Mouse (Mus musculus): ENCODE data around the gene Cpsf3.
A peak's percentile ranks its signal among the peaks of the same experiment; 100 is the strongest.

The Cpsf3 gene

DNA sequence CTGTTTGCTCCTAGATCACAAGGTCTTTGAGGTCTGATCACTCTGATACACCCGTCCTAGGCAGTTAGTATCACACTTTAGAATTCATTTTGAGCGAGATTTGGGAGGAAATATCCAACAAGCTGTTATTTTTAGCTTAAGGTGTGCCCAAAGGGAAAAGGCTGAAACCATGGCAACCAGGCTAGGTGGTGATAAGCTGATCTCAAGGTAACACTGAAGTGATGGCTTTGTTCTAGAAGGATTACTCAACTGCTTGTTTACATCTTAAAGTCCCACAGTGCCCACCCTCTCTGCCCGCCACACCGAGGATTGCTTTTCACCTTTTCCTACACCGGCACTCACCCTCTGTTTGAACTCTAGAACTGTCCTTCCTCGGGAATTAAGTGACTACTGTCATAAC, 4.5 kb downstream of the Cpsf3 start:
- no peak for DNase-seq (ENCODE audit: low read depth)

DNA sequence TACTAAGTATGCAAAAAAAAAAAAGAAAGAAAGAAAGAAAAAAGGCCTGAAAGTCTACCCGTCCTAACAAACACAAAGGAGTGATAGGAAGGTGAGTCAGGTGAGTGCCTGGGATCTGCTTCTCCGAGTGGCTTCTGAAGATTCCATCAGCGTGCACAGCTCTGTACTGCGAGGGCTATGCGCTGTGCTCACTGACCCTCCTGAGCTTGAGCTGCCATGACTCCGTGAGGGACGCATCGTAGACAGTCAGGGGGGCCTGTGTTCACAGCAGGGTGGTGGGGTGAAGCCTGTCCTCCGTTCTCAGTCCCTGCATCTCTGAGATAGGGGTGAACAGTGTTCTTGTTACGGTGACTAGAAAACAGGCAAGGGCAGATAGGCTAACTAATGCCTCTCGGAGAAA, 13.7 kb downstream of the Cpsf3 start:
- DNase-seq (ENCODE audit: low read depth): no peak

DNA sequence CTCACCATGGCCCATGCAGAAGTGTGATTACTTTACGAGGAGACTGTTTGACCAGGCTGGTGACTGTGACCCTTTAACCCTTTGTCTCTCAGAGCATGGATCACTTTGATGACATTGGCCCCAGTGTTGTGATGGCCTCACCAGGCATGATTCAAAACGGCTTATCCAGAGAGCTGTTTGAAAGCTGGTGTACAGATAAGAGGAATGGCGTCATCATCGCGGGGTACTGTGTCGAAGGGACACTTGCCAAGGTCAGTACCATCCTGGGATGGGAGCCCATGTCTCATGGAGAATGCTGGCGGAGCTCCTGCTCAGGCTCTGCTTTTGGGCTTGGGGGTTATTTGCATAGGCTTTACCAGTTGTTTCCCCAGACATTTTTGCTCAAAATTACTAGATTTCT, 16.1 kb downstream of the Cpsf3 start:
- DNase-seq (ENCODE audit: low read depth): no peak

DNA sequence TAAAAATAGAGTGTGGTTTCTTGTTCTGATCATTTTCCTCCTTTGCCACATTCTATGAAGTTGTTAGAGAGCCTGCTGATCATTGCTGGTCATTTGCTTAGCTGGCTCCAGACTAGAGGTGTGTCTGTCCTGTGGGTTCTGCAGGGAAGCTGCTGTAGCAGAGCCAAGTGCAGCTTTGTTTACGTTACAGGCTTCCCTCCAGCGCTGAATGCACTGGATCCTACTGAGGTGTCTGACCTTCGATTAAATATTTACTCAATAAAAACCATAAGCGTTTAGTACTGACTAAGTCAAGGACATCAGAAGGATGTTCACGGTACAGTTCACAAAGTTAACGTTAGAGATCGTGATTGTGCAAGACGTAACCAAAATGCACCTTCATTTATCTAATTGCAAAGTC, 16.7 kb downstream of the Cpsf3 start:
- DNase-seq (ENCODE audit: low read depth): no peak

DNA sequence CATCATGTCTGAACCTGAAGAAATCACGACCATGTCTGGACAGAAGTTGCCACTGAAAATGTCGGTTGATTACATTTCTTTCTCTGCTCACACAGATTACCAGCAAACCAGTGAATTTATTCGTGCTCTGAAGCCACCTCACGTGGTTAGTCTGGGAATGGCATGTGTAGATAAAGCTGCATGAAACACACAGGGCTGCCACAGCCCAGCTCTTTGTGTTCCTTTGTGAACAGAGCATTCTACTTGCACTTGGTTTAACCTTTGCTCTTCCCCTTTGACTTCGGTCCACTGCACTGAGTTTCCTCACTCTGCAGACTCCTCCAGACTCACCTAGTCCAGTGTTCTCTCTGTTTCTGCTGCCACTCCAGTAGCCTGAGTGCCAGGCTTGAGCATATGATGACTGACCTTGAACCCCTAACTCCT, 17.2 kb downstream of the Cpsf3 start:
- DNase-seq (ENCODE audit: low read depth): no peak

- DNase-seq (ENCODE audit: low read depth): no peak
Observed at GRCm38 (mm10) chr12:21305741-21306140, 20.6 kb downstream of the Cpsf3 start.

- no peak for DNase-seq (ENCODE audit: low read depth)
Observed at GRCm38 (mm10) chr12:21306721-21307120, 21.5 kb downstream of the Cpsf3 start.

- no peak for DNase-seq (ENCODE audit: low read depth)
Observed at GRCm38 (mm10) chr12:21312201-21312600, 27.0 kb downstream of the Cpsf3 start.

GRCm38 (mm10) chr12:21315923-21316868, 31.0 kb downstream of the Cpsf3 start, which contains the start of gene Iah1:
Gene Iah1 (plus strand): TSS chr12:21316389.
- DNase-seq (ENCODE audit: low read depth): peak; percentile 94

DNA sequence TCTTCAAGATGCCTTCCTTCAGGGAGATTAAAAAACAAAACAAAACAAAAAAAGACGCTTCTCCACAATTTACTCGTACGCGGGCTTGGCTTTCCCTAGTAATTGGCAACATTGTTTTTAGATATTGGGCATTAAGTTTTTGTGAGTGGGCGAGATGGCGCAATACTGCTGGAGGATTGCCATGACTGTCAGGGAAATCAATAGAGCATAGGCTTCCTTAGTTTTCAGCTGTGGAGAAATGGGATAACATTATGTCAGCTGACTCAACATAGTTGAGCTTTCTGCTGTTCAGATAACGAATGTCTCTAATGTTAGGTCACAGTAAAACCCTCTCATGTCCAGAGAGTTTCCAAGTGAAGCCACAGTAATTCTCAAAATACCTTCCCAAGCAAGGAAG, 31.7 kb downstream of the Cpsf3 start:
- peak; percentile 28 for DNase-seq (ENCODE audit: low read depth)

GRCm38 (mm10) chr12:21318143-21318895, 33.1 kb downstream of the Cpsf3 start:
- DNase-seq (ENCODE audit: low read depth): peak; percentile 88

- DNase-seq (ENCODE audit: low read depth): no peak
Observed at GRCm38 (mm10) chr12:21320317-21320716, 35.1 kb downstream of the Cpsf3 start.

GRCm38 (mm10) chr12:21321170-21321569, 36.0 kb downstream of the Cpsf3 start:
- no peak for DNase-seq (ENCODE audit: low read depth)

- DNase-seq (ENCODE audit: low read depth): no peak
Observed at GRCm38 (mm10) chr12:21322296-21322695, 37.1 kb downstream of the Cpsf3 start.

DNA sequence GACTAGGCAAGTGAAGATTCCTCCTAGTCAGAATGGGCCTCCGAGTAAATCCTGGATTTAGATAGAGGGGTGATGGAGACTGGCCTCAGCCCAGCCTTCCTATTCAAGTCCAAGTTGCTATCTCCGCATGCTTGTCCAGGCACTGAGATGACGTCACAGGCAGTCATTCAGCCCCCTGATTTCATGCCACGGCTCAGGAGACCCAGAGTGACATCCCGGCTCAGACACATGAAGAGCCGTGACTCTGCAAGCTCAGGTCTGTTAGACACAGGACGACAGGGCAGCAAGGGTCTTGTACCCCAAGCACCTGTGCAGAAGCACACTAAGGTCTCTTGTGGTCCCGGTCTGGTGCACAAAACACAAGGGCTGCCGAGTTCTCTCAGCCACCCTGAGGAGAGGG, 37.7 kb downstream of the Cpsf3 start:
- no peak for DNase-seq (ENCODE audit: low read depth)

DNA sequence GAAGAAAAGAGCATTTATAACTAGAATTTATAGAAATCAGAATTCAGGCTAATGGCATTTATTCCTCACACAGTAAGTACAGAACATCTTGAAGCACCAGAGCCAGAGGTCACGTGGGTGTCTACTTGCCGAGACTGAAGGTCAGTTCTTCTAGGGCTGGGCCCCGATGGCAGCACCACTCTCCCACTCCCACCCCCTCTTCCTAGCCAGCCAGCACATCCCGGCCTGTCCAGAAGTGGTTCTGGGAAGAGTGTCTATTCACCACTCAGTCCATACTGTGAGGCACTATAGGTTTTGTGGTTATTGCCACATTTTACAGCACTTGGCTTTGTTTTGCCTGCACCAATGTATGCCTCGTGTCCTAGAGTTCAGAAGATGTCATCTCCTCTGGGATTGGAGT, 38.9 kb downstream of the Cpsf3 start:
- DNase-seq (ENCODE audit: low read depth): no peak

DNA sequence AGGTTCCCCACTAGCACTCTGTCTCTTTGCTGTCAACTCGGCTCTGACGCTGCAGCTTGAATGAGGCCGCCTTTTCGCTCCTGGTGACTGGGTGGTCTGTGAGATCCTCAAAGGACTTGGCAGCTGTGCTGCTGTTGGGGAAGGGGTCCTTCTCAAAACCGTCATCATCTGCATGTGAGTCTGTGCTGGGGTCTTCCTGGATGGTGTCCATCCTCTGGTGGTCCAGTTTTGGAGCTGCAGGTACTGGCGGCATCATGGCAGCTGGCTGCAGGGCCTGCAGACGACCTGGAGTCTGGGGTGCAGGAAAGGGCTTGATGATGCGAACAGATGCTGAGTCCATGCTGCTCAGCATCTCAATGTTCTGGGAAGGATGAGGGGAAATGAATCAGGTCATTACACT, 40.1 kb downstream of the Cpsf3 start:
- DNase-seq (ENCODE audit: low read depth): no peak

GRCm38 (mm10) chr12:21326325-21326724, 41.1 kb downstream of the Cpsf3 start:
- no peak for DNase-seq (ENCODE audit: low read depth)

DNA sequence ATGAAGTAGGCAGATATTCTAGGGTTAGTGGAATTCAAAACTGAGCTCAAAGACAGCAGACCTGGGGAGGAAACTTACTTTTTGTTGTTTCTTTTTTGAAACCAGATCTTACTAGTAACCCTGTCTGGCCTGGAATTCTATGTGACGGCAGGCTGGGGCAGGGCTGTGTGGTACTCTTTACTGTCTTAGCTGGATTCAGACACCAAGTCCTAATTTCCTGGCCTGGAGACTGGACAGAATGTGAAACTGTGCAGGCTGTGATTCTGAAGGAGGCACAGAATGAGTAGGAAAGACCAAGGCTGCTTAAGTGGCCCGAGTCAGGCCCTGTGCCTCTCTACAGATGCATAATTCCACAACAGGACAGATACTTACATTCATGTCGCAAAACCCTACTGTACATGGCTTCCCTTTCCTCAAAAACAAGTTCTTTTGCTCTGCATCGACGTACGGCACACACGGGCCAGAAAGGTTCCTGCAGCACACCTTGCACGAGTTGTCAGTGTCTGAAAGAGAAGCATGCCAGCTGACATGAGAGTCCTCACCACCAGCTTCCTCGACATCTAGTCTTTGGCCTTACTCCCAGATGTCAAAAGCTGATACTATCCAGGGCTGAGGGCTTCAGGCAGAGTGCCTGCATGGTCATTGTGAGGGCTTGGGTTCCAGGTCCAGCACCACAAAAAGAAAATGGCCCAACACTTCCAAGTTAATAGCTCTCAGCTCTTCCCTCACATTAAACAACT, 44.6 kb downstream of the Cpsf3 start:
- DNase-seq (ENCODE audit: low read depth): no peak

DNA sequence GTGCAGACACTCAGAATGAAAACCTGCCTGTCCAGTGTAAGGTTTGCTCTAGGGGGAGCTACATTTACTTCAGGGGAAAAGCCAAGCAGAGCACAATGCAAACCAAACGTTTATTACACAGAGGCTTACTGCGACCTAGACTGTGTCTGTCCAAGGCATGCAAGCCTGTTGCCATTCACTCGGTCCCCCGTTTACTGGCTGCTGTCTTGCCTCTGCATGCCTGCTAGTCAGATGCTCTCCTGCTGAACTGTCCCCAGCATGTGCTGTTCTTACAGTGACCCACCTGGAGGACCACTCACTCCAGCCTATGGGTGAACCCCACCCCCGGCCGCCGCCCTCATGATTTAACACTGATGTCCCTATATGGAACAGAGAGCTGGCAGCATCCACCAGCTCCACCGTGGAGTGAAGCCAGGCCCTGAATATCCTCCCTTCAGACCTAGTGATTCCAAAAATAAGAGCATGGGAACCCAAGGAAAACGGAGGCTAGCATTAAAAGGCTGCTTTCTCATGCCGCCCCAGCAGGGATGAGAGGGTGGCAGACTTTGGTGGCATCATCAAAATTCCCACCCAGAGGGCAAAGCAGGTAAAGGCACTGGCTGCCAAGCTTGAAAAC, 45.9 kb downstream of the Cpsf3 start:
- DNase-seq (ENCODE audit: low read depth): no peak

DNA sequence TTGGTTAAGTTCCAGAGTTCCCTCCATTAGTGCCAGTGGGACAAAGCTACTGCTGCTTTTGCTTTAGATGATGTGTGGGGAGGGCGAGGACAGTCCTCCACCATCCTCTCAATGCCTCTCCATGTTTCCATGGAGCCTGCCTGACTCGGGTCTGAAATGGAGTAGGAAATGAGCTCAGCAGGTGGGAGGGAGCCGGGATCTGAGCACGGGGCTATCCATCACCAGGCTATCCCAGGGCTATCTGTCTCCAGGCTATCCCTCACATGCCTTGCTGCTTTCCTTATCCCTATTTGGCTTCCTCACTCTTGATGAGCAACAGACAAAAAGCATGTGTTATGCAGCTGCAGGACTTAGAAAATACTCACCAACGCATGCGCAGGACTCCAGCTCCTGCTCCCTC, 46.5 kb downstream of the Cpsf3 start:
- DNase-seq (ENCODE audit: low read depth): no peak

- no peak for DNase-seq (ENCODE audit: low read depth)
Observed at GRCm38 (mm10) chr12:21333021-21333420, 47.8 kb downstream of the Cpsf3 start.

Data from induced T-regulatory cell, adult 2 months (primary cell).